Mouse (Mus musculus) erythroblast, embryonic 14.5 days (primary cell): ENCODE data around the gene Slc25a25.

Experiments used
- GATA1 ChIP-seq: IDR thresholded peaks from 2 replicates; pipeline ENCODE4 v1.6.1; 2012; ENCODE audit warnings: low read length, inconsistent platforms, mixed read lengths
- TAL1 ChIP-seq: IDR thresholded peaks from 3 replicates; pipeline ENCODE4 v1.6.1; 2012; ENCODE audit warnings: low read length, inconsistent platforms, mixed read lengths

DNA sequence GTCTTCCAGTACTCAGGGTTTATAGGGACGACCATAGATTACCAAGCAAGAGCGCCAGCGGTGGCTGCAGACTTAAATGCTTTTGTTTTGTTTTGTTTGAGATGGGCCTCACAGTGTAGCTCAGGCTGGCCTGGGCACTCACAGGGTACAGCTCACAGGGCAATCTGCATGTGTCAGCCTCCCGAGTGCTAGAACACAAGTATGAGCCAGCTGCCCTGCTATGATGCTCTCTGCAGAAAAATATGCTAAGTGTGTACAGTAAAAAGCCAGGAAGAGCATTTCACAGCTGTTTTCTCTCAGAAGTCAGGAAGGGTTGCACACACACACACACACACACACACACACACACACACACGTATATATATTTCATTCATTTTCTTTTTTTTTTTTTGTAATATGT, 49.2 kb upstream of the Slc25a25 start:
- TF ChIP-seq GATA1 = no peak
- TF ChIP-seq TAL1 = no peak
